21 mouse cellular contexts compared by ENCODE assay signal in the genomic region with DNA sequence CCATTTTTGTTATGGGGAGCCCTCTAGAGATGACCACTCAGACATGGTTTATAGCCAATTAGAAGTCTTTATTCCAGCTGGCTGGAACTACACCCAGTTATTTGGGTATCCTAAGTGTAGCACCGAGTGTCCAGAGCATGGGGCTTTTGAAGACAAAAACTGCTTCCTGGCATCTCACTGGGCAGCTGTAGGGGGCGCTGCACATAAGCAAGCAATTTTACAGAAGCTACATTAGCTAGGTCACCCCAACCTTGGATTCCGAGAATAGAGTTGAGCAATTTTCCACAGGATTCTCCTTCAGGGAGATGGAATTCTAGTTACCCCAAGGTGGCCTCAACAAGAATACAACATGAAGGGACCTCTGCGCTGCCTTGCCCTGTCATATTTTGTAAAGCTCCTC. TPM values are rescaled to one million over a fixed set of nuclear protein-coding genes. Genes with fewer than 3 reads are reported as not detected.
DNase-seq lines count a peak whose midpoint lies in the region; ATAC-seq and TF ChIP-seq lines count a peak whose summit lies in the region.
"Had no signal": no experiment of that assay in that cellular context is flagged by ENCODE, and none has a peak within 500 bp of the region (broad histone marks: within the 10 kb centered on the region; RNA-seq: fewer than 3 reads in every experiment).

No protein-coding gene starts in this region.

- no peaks in the 10 kb centered on the region for H3K36me3 ChIP-seq in liver, postnatal 0 days (replicated peaks; ENCODE audit: insufficient read depth, low read length)
- H3K36me3 ChIP-seq in ES-E14 (ENCODE audit: control insufficient read depth, insufficient read depth, low read length, poor library complexity, severe bottlenecking), result peaks cover 2% of the 10 kb centered on the region; the same call in 1 of the 2 replicates
- H3K36me3 ChIP-seq: embryonic facial prominence, embryonic 15.5 days; G1E; midbrain, embryonic 15.5 days had no signal

- H3K9me3 ChIP-seq in liver, postnatal 0 days (ENCODE audit: low read length), result 0 out of 2 replicates have a peak, but pooled peaks cover 7% of the 10 kb centered on the region
- no peaks in the 10 kb centered on the region; the same call in 1 of the 2 replicates for H3K9me3 ChIP-seq in ES-E14 (ENCODE audit: control insufficient read depth, insufficient read depth, low read depth, low read length)
- H3K9me3 ChIP-seq: midbrain, embryonic 15.5 days had no signal

- DNase-seq in adrenal gland, postnatal 14 days, result peak; percentile 24
- DNase-seq in adrenal gland, adult 18-20 months (ENCODE audit: low spot score in 2 of 2), result no peak
- DNase-seq in liver, postnatal 0 days, result no peak
- DNase-seq in liver (no peak), ES-E14 (ENCODE audit: low read depth, low spot score) (no peak)
- no peak for DNase-seq in cerebellum, adult 8-10 months
- DNase-seq in frontal cortex, postnatal 25 days (ENCODE audit: low spot score in 2 of 2), result no peak
- DNase-seq: adrenal gland, adult 8-10 months; cerebellum, adult 11-12 months; cerebellum, postnatal 36 days; forebrain, postnatal 0 days; heart, adult 11 months; heart, postnatal 36 days; kidney, adult 18-20 months; right cerebral cortex, postnatal 25 days had no signal

- TF ChIP-seq EP300 in liver, postnatal 0 days (IDR thresholded peaks at IDR 0.05; ENCODE audit: low read depth), result no peak

- ATAC-seq in liver, postnatal 0 days, result no peak
- ATAC-seq in megakaryocyte, adult 5-6 weeks (ENCODE audit: poor library complexity, severe bottlenecking), result 0 out of 2 replicates have a peak, but pooled peaks have one; percentile 40
- ATAC-seq: forebrain, postnatal 0 days; hindbrain, embryonic 16.5 days; midbrain, embryonic 15.5 days had no signal

- in situ Hi-C loops in ES-E14 (cut with MboI; ENCODE audit: low sequenced_read_pairs in 2 of 2, unreplicated experiment in 2 of 2), result no loop called here

- no peak overlapping the region for H3K27ac ChIP-seq in liver, postnatal 0 days (ENCODE audit: low read depth)
- peak overlapping the region; percentile 80; the same call in 1 of the 2 replicates for H3K27ac ChIP-seq in ES-E14 (ENCODE audit: insufficient read depth, low read depth, low read length, poor library complexity, severe bottlenecking)
- H3K27ac ChIP-seq: embryonic facial prominence, embryonic 15.5 days; kidney, postnatal 0 days; midbrain, embryonic 15.5 days had no signal

- no peaks in the 10 kb centered on the region for H3K4me1 ChIP-seq in liver, postnatal 0 days (ENCODE audit: insufficient read depth)
- peaks cover 2 to 6% of the 10 kb centered on the region in 2 experiments; a peak in 2 of 4 replicates for H3K4me1 ChIP-seq in ES-E14 (ENCODE audit: control insufficient read depth in 2 of 2, insufficient read depth in 2 of 2, low read length in 2 of 2, poor library complexity in 1 of 2)
- H3K4me1 ChIP-seq: embryonic facial prominence, embryonic 15.5 days; midbrain, embryonic 15.5 days had no signal

- peak; percentile 41 for TF ChIP-seq CTCF in liver, postnatal 0 days (IDR thresholded peaks at IDR 0.05; ENCODE audit: low read depth)

- no peak overlapping the region for H3K4me2 ChIP-seq in liver, postnatal 0 days (ENCODE audit: low read depth, low read length)
- H3K4me2 ChIP-seq: embryonic facial prominence, embryonic 15.5 days; midbrain, embryonic 15.5 days had no signal

- H3K27me3 ChIP-seq in liver, postnatal 0 days (ENCODE audit: insufficient read depth, low read length), result no peaks in the 10 kb centered on the region
- H3K27me3 ChIP-seq: embryonic facial prominence, embryonic 15.5 days; midbrain, embryonic 15.5 days had no signal

- no peak overlapping the region for H3K4me3 ChIP-seq in liver, postnatal 0 days (ENCODE audit: low read depth, low read length)
- H3K4me3 ChIP-seq in ES-E14 (ENCODE audit: insufficient read depth in 1 of 2, low read depth in 1 of 2, low read length in 2 of 2, poor library complexity in 1 of 2, severe bottlenecking in 1 of 2), result no peak overlapping the region
- H3K4me3 ChIP-seq: embryonic facial prominence, embryonic 15.5 days; midbrain, embryonic 15.5 days had no signal

- no peak overlapping the region for H3K9ac ChIP-seq in liver, postnatal 0 days (replicated peaks)
- no peak overlapping the region for H3K9ac ChIP-seq in ES-E14 (ENCODE audit: insufficient read depth, low read depth, low read length, poor library complexity, severe bottlenecking)
- H3K9ac ChIP-seq: embryonic facial prominence, embryonic 15.5 days; forebrain, postnatal 0 days; midbrain, embryonic 15.5 days had no signal

- 80% methylated on average over 4 of the region's 4 CpGs for WGBS in liver, postnatal 0 days (ENCODE audit: insufficient replicate concordance)

TF ChIP-seq in ES-E14, 5 proteins besides CTCF, POLR2A, EP300 and RAD21:
- TF ChIP-seq CHD2 (IDR thresholded peaks at IDR 0.05; ENCODE audit: low read depth, low read length) (no peak), ZNF384 (IDR thresholded peaks at IDR 0.05; ENCODE audit: low read depth, low read length) (no peak), HCFC1 (IDR thresholded peaks at IDR 0.05; ENCODE audit: borderline replicate concordance, insufficient read depth, low read length) (no peak), ZC3H11A (IDR thresholded peaks at IDR 0.05; ENCODE audit: borderline replicate concordance, low read depth, low read length) (no peak), MAFK (IDR thresholded peaks at IDR 0.05; ENCODE audit: insufficient read depth, low read depth, low read length) (no peak)
TF ChIP-seq in ES-E14: peak in this region for 0.

RNA-seq across cellular contexts. Expression of a gene that starts 7.1 kb away (rescaled TPM):
- total RNA-seq in adrenal gland, postnatal 14 days (2021), result 33.6 and 43.6 TPM in 2 replicates
- total RNA-seq in adrenal gland, adult 18-20 months (2021), result 10 to 100 TPM; 25.1 to 30.3 TPM
- polyA plus RNA-seq in liver, postnatal 0 days (2015; fragmentation: Nextera tagmentation; extraction: Ambion mirVana), result 11.7 and 12.3 TPM in 2 replicates
- total RNA-seq in ES-E14 (2012; rRNA removed), result 90.3 and 98.4 TPM in 2 replicates
- 123 and 137 TPM in 2 replicates for total RNA-seq in megakaryocyte, adult 5-6 weeks (2015)
- 216 and 248 TPM in 2 replicates for total RNA-seq in megakaryocyte, adult 5-6 weeks (2017)

RNA-seq across cellular contexts. Expression of a gene that starts 58.9 kb away (rescaled TPM):
- 9.3 and 11.1 TPM in 2 replicates for total RNA-seq in adrenal gland, postnatal 14 days (2021)
- total RNA-seq in adrenal gland, adult 18-20 months (2021), result 1 to 10 TPM; 1.5 to 2.1 TPM
- 17.2 and 18.9 TPM in 2 replicates for polyA plus RNA-seq in liver, postnatal 0 days (2015; fragmentation: Nextera tagmentation; extraction: Ambion mirVana)
- 39.5 and 44.2 TPM in 2 replicates for total RNA-seq in ES-E14 (2012; rRNA removed)
- total RNA-seq in megakaryocyte, adult 5-6 weeks (2015), result 19.6 and 25.9 TPM in 2 replicates
- 28.1 and 30.4 TPM in 2 replicates for total RNA-seq in megakaryocyte, adult 5-6 weeks (2017)
